Mouse (Mus musculus): Measurements from ENCODE around the gene Ezh2. TPM values are rescaled to one million over a fixed set of nuclear protein-coding genes. Genes with fewer than 3 reads are reported as not detected.
"Not testable (repeated sequence)": the region's sequence is repeated elsewhere in the genome, so short reads cannot be mapped to it uniquely, and the experiment has no call there.

The Ezh2 gene
- 178 and 184 TPM in 2 replicates for polyA plus RNA-seq (2016; fragmentation: Nextera tagmentation; extraction: Ambion mirVana)

DNA sequence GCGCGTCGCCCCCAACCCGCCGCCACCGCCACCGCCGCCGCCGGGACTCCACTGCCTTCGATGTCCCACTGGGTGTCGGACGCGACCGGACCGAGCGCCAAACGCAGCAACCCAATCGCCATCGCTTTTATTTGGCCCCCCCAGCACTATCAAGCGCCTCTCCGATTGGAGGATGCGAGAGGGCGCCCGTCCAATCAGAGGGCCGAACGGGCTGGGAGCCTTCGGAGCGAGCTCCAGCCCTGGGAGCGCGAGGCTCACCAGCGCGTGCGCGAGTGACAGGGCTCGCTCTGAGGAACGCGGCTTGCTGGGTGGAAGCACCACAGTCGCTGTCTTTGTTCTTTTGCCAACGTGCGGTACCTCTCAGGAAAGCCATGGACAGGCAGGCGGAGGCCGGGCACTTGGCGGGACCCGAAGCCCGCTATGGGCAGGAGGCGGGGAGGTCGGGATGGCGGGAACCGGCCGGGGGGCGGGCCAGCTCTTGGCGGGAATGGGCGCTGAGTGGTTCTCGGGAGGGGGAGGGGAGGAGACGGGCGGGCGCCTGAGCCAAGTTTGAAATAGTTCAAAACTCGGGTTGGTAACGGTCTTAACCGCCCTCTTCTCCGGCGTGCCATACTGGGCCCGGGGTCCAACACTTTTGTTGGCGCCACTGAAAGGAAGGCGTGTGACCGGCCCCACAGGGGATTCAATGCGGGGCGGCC, at the start of gene Ezh2:
Gene Ezh2, minus strand, starts transcription at position 416 of the 698 bp plus-strand sequence.
- Histone ChIP-seq H3K9ac (replicated peaks) (peak within 1 kb of the TSS; percentile 99), H3K27me3 (no peaks in the 10 kb centered on the region), H3K4me3 (replicated peaks) (peak within 1 kb of the TSS; percentile 93), H3K4me2 (peak within 1 kb of the TSS; percentile 77), H3K4me1 (replicated peaks) (peaks cover 13% of the 10 kb centered on the region; the same call in 1 of the 2 replicates), H3K27ac (peak within 1 kb of the TSS; percentile 99), H3K9me3 (no peaks in the 10 kb centered on the region), H3K36me3 (no peaks in the 10 kb centered on the region)
- 1% methylated on average over 69 of the region's 69 CpGs for WGBS
- peak; percentile 98 for ATAC-seq (ENCODE audit: insufficient number of reproducible peaks, insufficient read depth, low FRiP score, low TSS enrichment, low read depth)

GRCm38 (mm10) chr6:47636527-47637076, 41.5 kb upstream of the Ezh2 start:
- Histone ChIP-seq H3K9ac (replicated peaks) (no peak overlapping the region), H3K4me3 (replicated peaks) (no peak overlapping the region), H3K36me3 (no peaks in the 10 kb centered on the region), H3K4me2 (no peak overlapping the region), H3K27ac (no peak overlapping the region), H3K9me3 (no peaks in the 10 kb centered on the region), H3K27me3 (no peaks in the 10 kb centered on the region), H3K4me1 (replicated peaks) (no peaks in the 10 kb centered on the region)
- no peak for ATAC-seq (ENCODE audit: insufficient number of reproducible peaks, insufficient read depth, low FRiP score, low TSS enrichment, low read depth)
- 70% methylated on average over 6 of the region's 6 CpGs for WGBS

DNA sequence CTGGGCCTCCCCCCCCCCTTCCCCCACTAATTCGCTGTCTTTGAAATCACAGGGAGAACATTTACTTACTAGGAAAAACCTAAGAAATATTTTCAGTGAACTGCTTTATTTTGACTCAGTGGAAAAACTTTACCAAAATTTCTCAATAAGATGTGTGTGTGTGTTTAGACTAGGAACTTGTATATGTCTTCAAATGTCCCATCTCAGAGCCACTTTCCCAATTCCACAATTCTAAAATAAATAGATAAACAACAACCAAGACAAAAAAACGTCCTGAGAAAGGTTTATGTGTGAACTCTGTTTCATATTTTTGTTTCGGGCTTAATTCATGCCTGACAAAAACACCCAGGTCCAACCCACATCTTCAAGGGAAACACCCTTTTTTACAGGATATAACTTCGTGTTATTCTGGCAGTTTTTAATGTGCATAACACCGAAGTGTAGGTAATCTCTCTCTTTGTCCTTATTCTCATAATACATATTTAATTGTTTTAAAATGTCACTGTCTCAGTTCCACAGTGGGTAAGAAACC, 40.9 kb upstream of the Ezh2 start:
- Histone ChIP-seq H3K4me3 (replicated peaks) (no peak overlapping the region), H3K36me3 (no peaks in the 10 kb centered on the region), H3K9ac (replicated peaks) (no peak overlapping the region), H3K27ac (no peak overlapping the region), H3K9me3 (no peaks in the 10 kb centered on the region), H3K4me2 (no peak overlapping the region), H3K27me3 (no peaks in the 10 kb centered on the region), H3K4me1 (replicated peaks) (no peaks in the 10 kb centered on the region)
- ATAC-seq (ENCODE audit: insufficient number of reproducible peaks, insufficient read depth, low FRiP score, low TSS enrichment, low read depth): no peak
- 69% methylated on average over 5 of the region's 5 CpGs for WGBS

DNA sequence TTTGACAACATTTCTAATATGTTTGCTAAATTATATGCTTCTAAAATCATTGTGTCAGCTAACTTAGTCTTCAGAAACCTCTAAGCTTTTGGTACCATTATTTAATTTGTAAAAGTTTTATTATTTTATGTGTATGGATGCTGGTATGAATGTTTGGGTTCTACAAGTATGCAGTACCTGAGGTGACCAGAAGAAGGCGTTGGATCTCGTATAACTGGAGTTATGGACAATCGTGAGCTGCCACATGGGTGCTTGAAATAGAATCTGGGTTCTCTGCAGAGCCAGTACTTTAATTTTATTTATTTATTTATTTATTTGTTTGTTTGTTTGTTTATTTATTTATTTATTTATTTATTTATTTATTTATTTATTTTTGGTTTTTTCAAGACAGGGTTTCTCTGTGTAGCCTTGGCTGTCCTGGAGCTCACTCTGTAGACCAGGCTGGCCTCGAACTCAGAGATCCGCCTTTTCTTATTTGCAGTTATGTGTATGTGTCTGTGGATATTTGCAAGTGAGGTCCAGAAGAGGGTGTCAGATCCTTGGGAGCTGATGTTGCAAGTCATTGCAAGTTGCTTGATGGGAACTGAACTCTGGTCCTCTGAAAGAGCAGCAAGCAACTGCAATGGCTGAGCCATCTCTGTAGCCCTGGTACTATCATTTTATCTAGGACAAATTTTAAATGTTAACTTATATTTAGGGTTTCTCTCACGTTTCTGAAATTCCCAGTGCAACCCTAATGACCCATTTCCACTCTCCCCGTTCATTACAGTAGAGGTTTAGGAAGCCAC, 40.3 kb upstream of the Ezh2 start:
- Histone ChIP-seq H3K4me1 (replicated peaks) (no peaks in the 10 kb centered on the region), H3K4me2 (no peak overlapping the region), H3K36me3 (no peaks in the 10 kb centered on the region), H3K9ac (replicated peaks) (no peak overlapping the region), H3K9me3 (no peaks in the 10 kb centered on the region), H3K27ac (no peak overlapping the region), H3K27me3 (no peaks in the 10 kb centered on the region), H3K4me3 (replicated peaks) (no peak overlapping the region)
- 71% methylated on average over 7 of the region's 7 CpGs for WGBS
- no peak for ATAC-seq (ENCODE audit: insufficient number of reproducible peaks, insufficient read depth, low FRiP score, low TSS enrichment, low read depth)

DNA sequence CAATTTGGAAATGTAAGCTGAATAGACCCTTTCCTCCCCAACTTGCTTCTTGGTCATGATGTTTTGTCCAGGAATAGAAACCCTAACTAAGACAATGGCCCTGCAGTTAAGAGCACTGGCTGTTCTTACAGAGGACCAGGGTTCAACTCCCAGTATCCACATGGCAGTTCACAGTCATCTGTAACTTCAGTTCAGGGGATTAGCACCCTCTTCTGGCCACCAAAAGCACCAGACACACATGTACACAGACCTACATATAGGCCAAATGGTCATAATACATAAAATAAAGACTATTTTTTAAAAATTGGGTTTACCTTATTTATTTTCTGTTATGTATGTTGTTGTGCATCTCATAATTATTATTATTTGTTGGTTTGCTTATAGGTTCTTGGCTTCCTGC, 38.3 kb upstream of the Ezh2 start:
- no peaks in the 10 kb centered on the region for H3K36me3 ChIP-seq
- ATAC-seq (ENCODE audit: insufficient number of reproducible peaks, insufficient read depth, low FRiP score, low TSS enrichment, low read depth): no peak
- H3K9me3 ChIP-seq: no peaks in the 10 kb centered on the region
- H3K9ac ChIP-seq (replicated peaks): no peak overlapping the region
- no peak overlapping the region for H3K4me3 ChIP-seq (replicated peaks)
- no peak overlapping the region for H3K27ac ChIP-seq
- H3K4me1 ChIP-seq (replicated peaks): no peaks in the 10 kb centered on the region
- no peaks in the 10 kb centered on the region for H3K27me3 ChIP-seq
- no peak overlapping the region for H3K4me2 ChIP-seq

- H3K4me2 ChIP-seq; H3K36me3 ChIP-seq; H3K4me1 ChIP-seq (replicated peaks); H3K27me3 ChIP-seq; ATAC-seq (ENCODE audit: insufficient number of reproducible peaks, insufficient read depth, low FRiP score, low TSS enrichment, low read depth); H3K27ac ChIP-seq; H3K4me3 ChIP-seq (replicated peaks); H3K9me3 ChIP-seq; H3K9ac ChIP-seq (replicated peaks): not testable (repeated sequence)
- whole genome bisulfite sequencing: 85% methylated on average over 1 of the region's 1 CpGs
Measured at GRCm38 (mm10) chr6:47630061-47630460, 34.9 kb upstream of the Ezh2 start.

DNA sequence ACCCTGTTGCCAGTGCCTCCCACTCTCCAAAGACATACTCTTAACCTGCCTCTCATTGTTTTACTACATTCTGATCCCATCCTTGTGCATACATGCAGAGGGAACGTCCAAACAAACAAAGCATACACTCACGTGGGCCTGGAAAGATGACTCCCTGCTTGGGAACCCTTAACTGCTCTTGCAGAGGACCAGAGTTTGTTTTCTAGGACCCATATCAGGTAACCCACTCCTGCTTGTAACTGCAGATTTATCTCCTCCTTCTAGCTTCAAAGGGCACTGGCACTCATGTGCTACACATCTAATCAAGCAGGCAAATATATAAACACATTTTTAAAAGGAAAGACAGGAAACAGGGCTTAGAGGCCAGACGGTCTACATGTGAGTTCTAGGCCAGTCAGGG, 32.8 kb upstream of the Ezh2 start:
- 50% methylated on average over 3 of the region's 3 CpGs for WGBS
- Histone ChIP-seq H3K36me3 (no peaks in the 10 kb centered on the region), H3K4me2 (no peak overlapping the region), H3K4me1 (replicated peaks) (no peaks in the 10 kb centered on the region), H3K27ac (no peak overlapping the region), H3K27me3 (no peaks in the 10 kb centered on the region), H3K4me3 (replicated peaks) (no peak overlapping the region), H3K9me3 (no peaks in the 10 kb centered on the region), H3K9ac (replicated peaks) (no peak overlapping the region)
- ATAC-seq (ENCODE audit: insufficient number of reproducible peaks, insufficient read depth, low FRiP score, low TSS enrichment, low read depth): no peak

GRCm38 (mm10) chr6:47626976-47627375, 31.8 kb upstream of the Ezh2 start:
- not testable (repeated sequence) for H3K36me3 ChIP-seq; H3K4me2 ChIP-seq; H3K4me1 ChIP-seq (replicated peaks); H3K4me3 ChIP-seq (replicated peaks); H3K9me3 ChIP-seq; H3K27ac ChIP-seq; ATAC-seq (ENCODE audit: insufficient number of reproducible peaks, insufficient read depth, low FRiP score, low TSS enrichment, low read depth); H3K27me3 ChIP-seq; H3K9ac ChIP-seq (replicated peaks)
- WGBS: 90% methylated on average over 3 of the region's 3 CpGs

DNA sequence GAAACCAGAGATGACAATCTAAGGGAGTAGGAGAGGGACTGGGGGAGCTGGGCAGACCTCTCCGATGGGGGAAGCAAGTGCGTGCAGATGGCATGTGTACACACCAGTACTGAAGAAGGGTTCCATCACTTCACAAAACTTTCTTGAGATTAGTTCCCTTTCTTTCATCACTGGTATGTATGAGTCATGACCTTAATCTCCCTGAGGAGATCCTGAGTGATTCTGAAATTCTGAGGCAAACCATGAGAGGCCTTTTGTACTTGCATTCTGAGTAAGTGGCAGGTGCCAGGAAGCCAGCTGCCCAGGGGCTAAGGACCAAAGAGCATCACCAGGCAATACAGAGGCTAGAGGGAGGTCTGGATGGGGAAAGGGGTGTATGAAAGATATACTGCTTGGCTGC, 25.9 kb upstream of the Ezh2 start:
- ATAC-seq (ENCODE audit: insufficient number of reproducible peaks, insufficient read depth, low FRiP score, low TSS enrichment, low read depth): no peak
- no peak overlapping the region for H3K4me3 ChIP-seq (replicated peaks)
- H3K4me1 ChIP-seq (replicated peaks): no peaks in the 10 kb centered on the region
- WGBS: 91% methylated on average over 2 of the region's 2 CpGs
- H3K9me3 ChIP-seq: no peaks in the 10 kb centered on the region
- no peaks in the 10 kb centered on the region for H3K36me3 ChIP-seq
- no peaks in the 10 kb centered on the region for H3K27me3 ChIP-seq
- no peak overlapping the region for H3K27ac ChIP-seq
- H3K9ac ChIP-seq (replicated peaks): no peak overlapping the region
- no peak overlapping the region for H3K4me2 ChIP-seq

DNA sequence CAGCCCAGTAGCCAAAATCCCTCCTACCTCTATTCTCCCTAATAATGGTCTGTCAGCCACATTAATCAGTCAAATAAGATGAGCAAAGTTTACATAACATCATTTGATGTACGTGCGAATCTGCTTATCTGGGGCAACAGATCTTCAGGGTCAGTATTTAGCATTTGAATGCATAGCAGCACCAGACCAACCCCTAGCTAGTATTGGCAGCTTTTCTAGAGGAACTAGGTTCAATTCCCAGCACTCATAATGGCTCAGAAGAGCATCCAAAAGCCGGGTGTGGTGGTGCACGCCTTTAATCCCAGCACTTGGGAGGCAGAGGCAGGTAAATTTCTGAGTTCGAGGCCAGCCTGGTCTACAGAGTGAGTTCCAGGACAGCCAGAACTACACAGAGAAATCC, 13.2 kb upstream of the Ezh2 start:
- not testable (repeated sequence) for ATAC-seq (ENCODE audit: insufficient number of reproducible peaks, insufficient read depth, low FRiP score, low TSS enrichment, low read depth); H3K9me3 ChIP-seq; H3K36me3 ChIP-seq; H3K4me2 ChIP-seq; H3K9ac ChIP-seq (replicated peaks); H3K27me3 ChIP-seq; H3K27ac ChIP-seq; H3K4me1 ChIP-seq (replicated peaks); H3K4me3 ChIP-seq (replicated peaks)
- 59% methylated on average over 5 of the region's 5 CpGs for WGBS

GRCm38 (mm10) chr6:47601931-47602330, 6.8 kb upstream of the Ezh2 start:
- no peaks in the 10 kb centered on the region for H3K4me1 ChIP-seq (replicated peaks)
- no peak overlapping the region for H3K27ac ChIP-seq
- H3K9me3 ChIP-seq: no peaks in the 10 kb centered on the region
- H3K9ac ChIP-seq (replicated peaks): no peak overlapping the region
- H3K27me3 ChIP-seq: no peaks in the 10 kb centered on the region
- H3K4me3 ChIP-seq (replicated peaks): no peak overlapping the region
- H3K36me3 ChIP-seq: no peaks in the 10 kb centered on the region
- 76% methylated on average over 1 of the region's 1 CpGs for WGBS
- H3K4me2 ChIP-seq: no peak overlapping the region
- no peak for ATAC-seq (ENCODE audit: insufficient number of reproducible peaks, insufficient read depth, low FRiP score, low TSS enrichment, low read depth)
